8 mouse cellular contexts compared by ENCODE assay signal in genomic region chr9:65743809-65744170, GRCm38 (mm10).
DNase-seq lines count a peak whose midpoint lies in the region; ATAC-seq and TF ChIP-seq lines count a peak whose summit lies in the region.
"Had no signal": no experiment of that assay in that cellular context is flagged by ENCODE, and none has a peak within 500 bp of the region (broad histone marks: within the 10 kb centered on the region; RNA-seq: fewer than 3 reads in every experiment).

No protein-coding gene starts in this region.

- no peaks in the 10 kb centered on the region for H3K9me3 ChIP-seq in heart, embryonic 15.5 days (replicated peaks)
- H3K9me3 ChIP-seq in forebrain, embryonic 10.5 days: 0 out of 2 replicates have a peak, but pooled peaks cover 4% of the 10 kb centered on the region
- no peaks in the 10 kb centered on the region for H3K9me3 ChIP-seq in forebrain, postnatal 0 days (ENCODE audit: low read length)
- H3K9me3 ChIP-seq in midbrain, embryonic 14.5 days (ENCODE audit: control insufficient read depth, low read length): no peaks in the 10 kb centered on the region
- H3K9me3 ChIP-seq: liver, embryonic 12.5 days had no signal

- no peak overlapping the region for H3K4me2 ChIP-seq in heart, embryonic 15.5 days
- H3K4me2 ChIP-seq in forebrain, postnatal 0 days (ENCODE audit: low read depth): 0 out of 2 replicates have a peak overlapping the region, but pooled peaks have one; percentile 5
- H3K4me2 ChIP-seq in midbrain, embryonic 14.5 days (ENCODE audit: low read length): peak overlapping the region; percentile 17; the same call in 1 of the 2 replicates
- H3K4me2 ChIP-seq: liver, embryonic 12.5 days had no signal

- intact Hi-C loops in heart, postnatal 14 days (cut with DNase I): no loop called here

- no peak overlapping the region for H3K4me3 ChIP-seq in heart, embryonic 15.5 days
- no peak overlapping the region for H3K4me3 ChIP-seq in forebrain, embryonic 10.5 days
- no peak overlapping the region for H3K4me3 ChIP-seq in forebrain, postnatal 0 days (ENCODE audit: low read depth, low read length)
- H3K4me3 ChIP-seq in midbrain, embryonic 14.5 days (replicated peaks; ENCODE audit: low read depth, low read length): no peak overlapping the region
- H3K4me3 ChIP-seq: liver, embryonic 12.5 days had no signal

- no peak for TF ChIP-seq CTCF in forebrain, postnatal 0 days (IDR thresholded peaks at IDR 0.05; ENCODE audit: low read depth)

- no peak for ATAC-seq in heart, embryonic 15.5 days (replicated peaks; ENCODE audit: insufficient number of reproducible peaks, insufficient read depth, low FRiP score, low read depth)
- ATAC-seq in forebrain, postnatal 0 days: no peak
- no peak for ATAC-seq in midbrain, embryonic 14.5 days (ENCODE audit: low FRiP score, low TSS enrichment)
- ATAC-seq: liver, embryonic 12.5 days had no signal

- H3K4me1 ChIP-seq in heart, embryonic 15.5 days (replicated peaks): peaks cover 34% of the 10 kb centered on the region
- peaks cover 45% of the 10 kb centered on the region for H3K4me1 ChIP-seq in forebrain, embryonic 10.5 days
- H3K4me1 ChIP-seq in forebrain, postnatal 0 days (ENCODE audit: insufficient read depth): peaks cover 22% of the 10 kb centered on the region
- peaks cover 49% of the 10 kb centered on the region for H3K4me1 ChIP-seq in midbrain, embryonic 14.5 days (ENCODE audit: control insufficient read depth, insufficient read depth, low read length)

- H3K27ac ChIP-seq in heart, embryonic 15.5 days: peak overlapping the region; percentile 76
- peak overlapping the region; percentile 69 for H3K27ac ChIP-seq in forebrain, embryonic 10.5 days
- peak overlapping the region; percentile 86 for H3K27ac ChIP-seq in forebrain, postnatal 0 days (ENCODE audit: low read depth, low read length)
- H3K27ac ChIP-seq in midbrain, embryonic 14.5 days (replicated peaks; ENCODE audit: low read depth, low read length): peak overlapping the region; percentile 90
- H3K27ac ChIP-seq: liver, embryonic 12.5 days had no signal

- no peak for DNase-seq in heart, postnatal 14 days
- no peak for DNase-seq in forebrain, embryonic 10.5 days (ENCODE audit: extremely low spot score, low spot score)
- no peak for DNase-seq in forebrain, postnatal 0 days
- no peak for DNase-seq in midbrain, embryonic 14.5 days
- DNase-seq in thymus, postnatal 4 days: no peak
- DNase-seq in layer of hippocampus, postnatal 14 days (ENCODE audit: low spot score in 2 of 2): no peak

- no peaks in the 10 kb centered on the region for H3K36me3 ChIP-seq in heart, embryonic 15.5 days
- peaks cover 30% of the 10 kb centered on the region for H3K36me3 ChIP-seq in forebrain, embryonic 10.5 days (replicated peaks)
- H3K36me3 ChIP-seq in forebrain, postnatal 0 days (ENCODE audit: insufficient read depth): no peaks in the 10 kb centered on the region
- no peaks in the 10 kb centered on the region for H3K36me3 ChIP-seq in midbrain, embryonic 14.5 days (ENCODE audit: control insufficient read depth, insufficient read depth, low read length)
- H3K36me3 ChIP-seq: liver, embryonic 12.5 days had no signal

- H3K9ac ChIP-seq in heart, embryonic 15.5 days: no peak overlapping the region
- no peak overlapping the region for H3K9ac ChIP-seq in forebrain, postnatal 0 days
- H3K9ac ChIP-seq in midbrain, embryonic 14.5 days (replicated peaks; ENCODE audit: low read length): 0 out of 2 replicates have a peak overlapping the region, but pooled peaks have one; percentile 4
- H3K9ac ChIP-seq: liver, embryonic 12.5 days had no signal

- H3K27me3 ChIP-seq in heart, embryonic 15.5 days: no peaks in the 10 kb centered on the region
- H3K27me3 ChIP-seq in forebrain, embryonic 10.5 days (ENCODE audit: poor library complexity, severe bottlenecking): no peaks in the 10 kb centered on the region
- no peaks in the 10 kb centered on the region for H3K27me3 ChIP-seq in forebrain, postnatal 0 days (ENCODE audit: insufficient read depth, low read length)
- H3K27me3 ChIP-seq in midbrain, embryonic 14.5 days (ENCODE audit: control insufficient read depth, insufficient read depth, low read length): no peaks in the 10 kb centered on the region
- H3K27me3 ChIP-seq: liver, embryonic 12.5 days had no signal
